Mouse (Mus musculus): Measurements from ENCODE around the gene Sox5.

GRCm38 (mm10) chr6:143892869-143893268 lies 888.9 kb downstream of the Sox5 start:
- TF ChIP-seq CTCF (IDR thresholded peaks at IDR 0.05; ENCODE audit: extremely low read depth, insufficient read depth, insufficient read length, insufficient replicate concordance) (no peak), POLR2A (IDR thresholded peaks at IDR 0.05; ENCODE audit: low read depth, low read length) (no peak)

All from spleen, adult 2 months (tissue).